ENCODE assay signal across 16 mouse cellular contexts in genomic region chr2:108042086-108042485, GRCm38 (mm10).
"Had no signal": no experiment of that assay in that cellular context is flagged by ENCODE, and none has a peak within 500 bp of the region (broad histone marks: within the 10 kb centered on the region; RNA-seq: fewer than 3 reads in every experiment).

No protein-coding gene starts in this region.

- DNase-seq: right cerebral cortex, adult 18-20 months; right cerebral cortex, postnatal 14 days; right cerebral cortex, postnatal 25 days; right cerebral cortex, postnatal 4 days; spleen, adult 18-20 months; thymus, adult 18-20 months; thymus, adult 2 months; thymus, postnatal 14 days; thymus, postnatal 25 days; thymus, postnatal 36 days; thymus, postnatal 4 days had no signal

- H3K27me3 ChIP-seq: neural tube, embryonic 12.5 days; neural tube, embryonic 13.5 days; neural tube, embryonic 15.5 days; stomach, embryonic 15.5 days had no signal

- H3K4me1 ChIP-seq: neural tube, embryonic 12.5 days; neural tube, embryonic 13.5 days; neural tube, embryonic 15.5 days; stomach, embryonic 15.5 days had no signal

- H3K9ac ChIP-seq: neural tube, embryonic 12.5 days; neural tube, embryonic 13.5 days; neural tube, embryonic 15.5 days; stomach, embryonic 15.5 days had no signal

- H3K4me2 ChIP-seq: neural tube, embryonic 12.5 days; neural tube, embryonic 13.5 days; neural tube, embryonic 15.5 days; stomach, embryonic 15.5 days had no signal

- H3K36me3 ChIP-seq: neural tube, embryonic 12.5 days; neural tube, embryonic 13.5 days; neural tube, embryonic 15.5 days; stomach, embryonic 15.5 days had no signal

- H3K9me3 ChIP-seq: neural tube, embryonic 12.5 days; neural tube, embryonic 13.5 days; neural tube, embryonic 15.5 days; stomach, embryonic 15.5 days had no signal

- H3K4me3 ChIP-seq: neural tube, embryonic 12.5 days; neural tube, embryonic 13.5 days; neural tube, embryonic 15.5 days; stomach, embryonic 15.5 days had no signal

- H3K27ac ChIP-seq: neural tube, embryonic 12.5 days; neural tube, embryonic 13.5 days; neural tube, embryonic 15.5 days; stomach, embryonic 15.5 days; stomach, postnatal 0 days had no signal
